Mouse (Mus musculus): Measurements from ENCODE around the gene Stoml3.

GRCm38 (mm10) chr3:53478419-53479046, 9.9 kb upstream of the Stoml3 start:
- no peak for TF ChIP-seq POLR2A (IDR thresholded peaks at IDR 0.05; ENCODE audit: low read depth, low read length)
- TF ChIP-seq CTCF (IDR thresholded peaks at IDR 0.05; ENCODE audit: extremely low read depth, insufficient read length, insufficient replicate concordance, low read depth, low read length), result no peak

Measured in small intestine, adult 2 months (tissue).